Mouse (Mus musculus) hindbrain, embryonic 16.5 days (tissue): Measurements from ENCODE around the gene Gsk3b. TPM values are rescaled to one million over a fixed set of nuclear protein-coding genes. Genes with fewer than 3 reads are reported as not detected.

ENCODE experiments used
- ATAC-seq: fragments of 200-750 bp; cut with Nextera tagmentation; 2 replicates; pipeline ENCODE4 v1.8.0; 2017; ENCODE audit warnings: moderate TSS enrichment, moderate library complexity
- H3K27ac ChIP-seq: fragments of 300-500 bp; sonication (generic); 2 replicates; pipeline ENCODE4 v1.5.1; 2014; ENCODE audit warnings: low read depth, mild to moderate bottlenecking, control low read depth, low read length, moderate library complexity
- H3K27me3 ChIP-seq: fragments of 300-500 bp; sonication (generic); replicated peaks from 2 replicates; pipeline ENCODE4 v1.6.1; 2014; ENCODE audit warnings: low read length; ENCODE audit not compliant: control insufficient read depth, insufficient read depth
- H3K36me3 ChIP-seq: fragments of 300-500 bp; sonication (generic); 2 replicates; pipeline ENCODE4 v1.6.1; 2014; ENCODE audit warnings: mild to moderate bottlenecking, low read length, moderate library complexity, mixed read lengths; ENCODE audit not compliant: control insufficient read depth, insufficient read depth
- H3K4me1 ChIP-seq: fragments of 300-500 bp; sonication (generic); 2 replicates; pipeline ENCODE4 v1.6.1; 2014; ENCODE audit warnings: low read depth, low read length; ENCODE audit not compliant: control insufficient read depth, insufficient read depth
- H3K4me2 ChIP-seq: fragments of 300-500 bp; sonication (generic); 2 replicates; pipeline ENCODE4 v1.6.1; 2014; ENCODE audit warnings: mild to moderate bottlenecking, low read length, control low read depth, moderate library complexity
- H3K4me3 ChIP-seq: fragments of 300-500 bp; sonication (generic); 2 replicates; pipeline ENCODE4 v1.5.1; 2014; ENCODE audit warnings: mild to moderate bottlenecking, low read length, control low read depth, moderate library complexity
- H3K9ac ChIP-seq: fragments of 300-500 bp; sonication (generic); 2 replicates; pipeline ENCODE4 v1.6.1; 2014; ENCODE audit warnings: low read depth, mild to moderate bottlenecking, control low read depth, low read length, moderate library complexity
- H3K9me3 ChIP-seq: fragments of 300-500 bp; sonication (generic); 2 replicates; pipeline ENCODE4 v1.6.1; 2014; ENCODE audit warnings: mild to moderate bottlenecking, low read length, moderate library complexity; ENCODE audit not compliant: control insufficient read depth
- WGBS: fragments of 180-500 bp; shearing (Covaris S2); extraction: QIAGEN DNeasy Blood & Tissue Kit; methylation state at CpG from one replicate; pipeline ENCODE4 v1.1.7; 2014; 5-methylcytosine and 5-hydroxymethylcytosine counted together
- polyA plus RNA-seq: library from polyadenylated mRNA; unstranded; fragments of >200 nt; fragmentation: Nextera tagmentation; extraction: Ambion mirVana; gene quantifications from 2 replicates; pipeline ENCODE4 v1.2.1, GENCODE M21; 2015

Gsk3b gene
- polyA plus RNA-seq, 1 experiment from 2014 or later: 131 TPM

DNA sequence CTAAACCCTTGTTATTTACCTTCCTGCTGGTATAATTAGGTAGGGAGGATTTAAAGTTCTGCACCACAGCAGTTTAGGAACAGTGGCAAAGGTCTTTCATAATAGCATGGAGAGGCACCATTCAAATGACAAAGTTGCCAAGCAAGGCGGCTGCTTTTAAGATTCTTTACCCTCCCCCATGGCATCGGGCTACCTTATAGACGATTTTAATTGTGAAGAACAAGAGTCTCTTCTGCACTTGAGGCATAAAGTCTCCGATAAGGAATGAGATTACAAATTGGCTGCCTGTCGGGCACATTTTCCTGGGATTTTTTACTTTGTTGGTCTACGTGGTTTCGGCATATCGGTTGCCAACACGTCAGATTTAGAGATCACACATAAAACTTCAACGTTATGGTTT is 1.6 kb upstream of the Gsk3b start:
- Histone ChIP-seq H3K27ac (peak overlapping the region; percentile 100), H3K4me3 (peak overlapping the region; percentile 97), H3K9ac (peak overlapping the region; percentile 94), H3K9me3 (no peaks in the 10 kb centered on the region), H3K4me1 (peaks cover 6% of the 10 kb centered on the region), H3K27me3 (no peaks in the 10 kb centered on the region), H3K4me2 (peak overlapping the region; percentile 82), H3K36me3 (no peaks in the 10 kb centered on the region)
- ATAC-seq: no peak
- WGBS: 14% methylated on average over 10 of the region's 10 CpGs

DNA sequence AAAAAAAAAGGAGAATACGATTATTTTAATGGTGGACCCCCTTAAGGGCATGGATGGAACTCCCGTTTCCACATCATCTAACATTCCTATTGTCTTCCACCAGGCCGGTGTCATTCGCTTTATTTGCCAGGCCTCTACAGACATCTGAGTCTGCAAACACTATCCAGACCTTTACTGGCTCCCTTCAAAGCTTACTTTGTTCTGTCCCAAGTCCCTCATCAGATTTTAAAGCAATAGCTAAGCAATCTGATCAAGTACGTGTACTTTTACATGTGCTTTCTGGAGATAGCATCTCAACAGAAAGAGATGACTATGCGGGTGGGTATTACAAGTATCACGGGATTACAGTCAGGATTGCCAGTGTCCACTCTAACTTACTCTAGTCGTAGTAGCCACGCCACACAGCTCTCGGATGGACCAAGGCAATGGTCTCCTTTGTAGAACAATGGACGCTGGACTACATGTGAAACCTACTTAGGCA is 1.1 kb upstream of the Gsk3b start:
- Histone ChIP-seq H3K27me3 (no peaks in the 10 kb centered on the region), H3K4me3 (peak overlapping the region; percentile 97), H3K9ac (peak overlapping the region; percentile 94), H3K36me3 (no peaks in the 10 kb centered on the region), H3K27ac (peak overlapping the region; percentile 100), H3K4me1 (peaks cover 6% of the 10 kb centered on the region), H3K9me3 (no peaks in the 10 kb centered on the region), H3K4me2 (peak overlapping the region; percentile 82)
- WGBS: 2% methylated on average over 11 of the region's 11 CpGs
- no peak for ATAC-seq

DNA sequence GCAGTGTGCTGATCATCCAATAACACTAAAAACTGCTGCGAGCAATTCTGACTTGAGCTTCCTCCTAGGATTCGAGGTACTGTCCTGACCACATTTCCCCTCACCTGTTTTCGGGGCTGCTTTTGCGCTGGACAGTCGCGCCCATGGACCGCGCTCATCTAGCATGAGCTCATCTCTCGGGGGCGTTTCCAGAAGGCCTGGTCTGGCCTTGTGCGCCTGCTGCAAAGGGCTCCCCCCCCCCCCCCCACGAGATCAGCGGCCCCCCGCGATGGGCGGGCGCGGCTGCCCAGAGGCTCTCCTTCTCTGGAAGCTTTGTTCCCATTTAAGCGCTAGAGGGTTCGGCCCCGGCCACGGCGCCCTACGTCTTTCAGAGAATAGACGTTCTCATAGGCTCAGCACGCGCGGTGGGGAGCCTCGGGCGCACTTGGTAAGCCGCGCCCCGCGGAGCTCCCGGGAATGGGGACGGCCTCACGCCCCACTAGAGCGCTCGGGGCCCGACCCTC is 624 bp upstream of the Gsk3b start:
- Histone ChIP-seq H3K27ac (peak overlapping the region; percentile 100), H3K36me3 (no peaks in the 10 kb centered on the region), H3K27me3 (no peaks in the 10 kb centered on the region), H3K9ac (peak overlapping the region; percentile 94), H3K9me3 (no peaks in the 10 kb centered on the region), H3K4me1 (peaks cover 6% of the 10 kb centered on the region), H3K4me3 (peak overlapping the region; percentile 97), H3K4me2 (peak overlapping the region; percentile 82)
- peak; percentile 7; the same call in 1 of the 2 replicates for ATAC-seq
- under 1% methylated on average over 40 of the region's 40 CpGs for whole genome bisulfite sequencing

DNA sequence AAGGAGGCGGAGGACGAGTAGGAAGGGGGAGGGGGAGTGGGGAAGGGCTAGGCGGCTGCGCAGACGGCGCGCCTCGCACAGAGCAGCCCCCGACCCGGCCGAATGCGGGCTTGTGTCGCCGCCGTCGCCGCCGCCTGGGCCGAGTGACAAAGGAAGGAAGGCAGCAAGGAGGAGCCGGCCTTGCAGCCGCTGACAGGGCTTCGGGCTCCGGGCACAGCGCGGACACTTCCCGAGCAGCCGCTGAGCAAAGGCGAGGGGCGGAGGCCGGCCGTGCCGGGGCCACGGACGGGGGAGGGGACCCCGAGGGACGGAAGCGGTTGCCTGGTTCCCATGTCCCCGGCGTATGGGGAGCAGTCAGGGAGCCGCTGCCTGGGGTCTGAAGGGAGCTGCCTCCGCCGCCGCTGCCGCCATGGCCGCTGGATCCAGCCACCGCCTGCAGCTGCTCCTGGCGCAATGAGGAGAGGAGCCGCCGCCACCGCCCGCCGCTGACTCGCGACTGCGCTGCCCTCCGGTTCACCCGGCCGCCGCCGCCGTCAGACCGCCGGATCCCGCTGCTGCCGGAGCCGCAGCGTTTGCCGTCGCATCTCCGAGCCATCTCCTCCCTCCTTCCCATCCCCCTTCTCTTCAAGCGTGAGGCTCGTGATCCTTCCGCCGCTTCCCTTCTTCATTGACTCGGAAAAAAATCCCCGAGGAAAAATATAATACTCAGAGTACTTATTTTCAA is 808 bp downstream of the Gsk3b start:
- Histone ChIP-seq H3K36me3 (no peaks in the 10 kb centered on the region), H3K27ac (peak overlapping the region; percentile 100), H3K4me1 (peaks cover 14% of the 10 kb centered on the region), H3K27me3 (no peaks in the 10 kb centered on the region), H3K9ac (peak overlapping the region; percentile 100), H3K4me3 (peak overlapping the region; percentile 97), H3K9me3 (no peaks in the 10 kb centered on the region), H3K4me2 (peak overlapping the region; percentile 29)
- WGBS: under 1% methylated on average over 52 of the region's 76 CpGs
- ATAC-seq: no peak; the same call in none of the 2 replicates

DNA sequence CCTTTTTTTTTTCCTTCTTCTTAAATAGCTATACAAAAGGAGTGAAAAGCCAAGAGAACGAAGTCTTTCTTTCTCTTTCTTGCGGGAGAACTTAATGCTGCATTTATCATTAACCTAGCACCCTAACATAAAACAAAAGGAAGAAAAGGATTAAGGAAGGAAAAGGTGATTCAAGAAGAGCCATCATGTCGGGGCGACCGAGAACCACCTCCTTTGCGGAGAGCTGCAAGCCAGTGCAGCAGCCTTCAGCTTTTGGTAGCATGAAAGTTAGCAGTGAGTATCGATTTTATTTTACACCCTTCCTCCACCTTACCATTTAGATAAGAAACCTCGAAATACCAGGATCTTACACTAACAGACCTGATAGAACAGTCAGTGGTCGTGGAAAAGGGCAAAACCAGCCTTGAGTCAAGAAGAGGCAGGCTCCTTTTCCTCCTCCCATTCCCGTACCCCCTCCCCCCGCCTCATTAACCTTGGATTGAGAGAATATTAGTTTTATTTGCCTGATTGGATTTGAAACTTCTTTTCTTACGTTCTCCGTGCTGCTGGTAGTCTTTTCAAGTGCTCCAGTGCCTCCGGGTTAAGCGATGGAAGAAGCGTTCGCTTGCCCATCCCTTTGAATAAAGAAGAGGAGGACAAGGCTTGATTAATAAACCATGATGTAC is 1.7 kb downstream of the Gsk3b start:
- no peak for ATAC-seq
- no peaks in the 10 kb centered on the region for H3K36me3 ChIP-seq
- H3K9ac ChIP-seq: peak overlapping the region; percentile 65
- H3K27me3 ChIP-seq: no peaks in the 10 kb centered on the region
- H3K4me3 ChIP-seq: peak overlapping the region; percentile 97
- H3K27ac ChIP-seq: no peak overlapping the region
- peak overlapping the region; percentile 87 for H3K4me2 ChIP-seq
- 0% methylated on average over 17 of the region's 17 CpGs for WGBS
- H3K9me3 ChIP-seq: no peaks in the 10 kb centered on the region
- peaks cover 21% of the 10 kb centered on the region for H3K4me1 ChIP-seq

DNA sequence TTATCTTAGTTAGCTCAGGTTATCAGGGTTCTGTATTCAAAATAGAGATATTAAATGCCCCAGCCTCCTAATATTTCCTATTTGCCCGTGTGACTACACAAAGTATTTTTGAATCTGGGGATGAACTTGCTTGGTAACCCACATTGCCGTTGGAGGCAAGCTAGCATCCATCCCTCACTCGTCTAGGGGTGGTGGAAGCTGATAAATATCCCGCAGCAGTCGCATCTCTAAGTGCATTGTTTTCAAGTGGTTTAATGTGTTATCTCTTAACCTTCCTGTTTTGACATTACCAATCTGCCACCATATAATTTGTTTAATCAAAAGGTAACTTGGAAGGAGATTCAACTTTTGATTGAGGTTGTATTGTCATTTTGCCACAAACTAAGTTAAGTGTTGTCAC is 2.2 kb downstream of the Gsk3b start:
- Histone ChIP-seq H3K9ac (peak overlapping the region; percentile 65), H3K4me2 (peak overlapping the region; percentile 87), H3K36me3 (no peaks in the 10 kb centered on the region), H3K27ac (no peak overlapping the region), H3K4me3 (peak overlapping the region; percentile 97), H3K4me1 (peaks cover 26% of the 10 kb centered on the region), H3K9me3 (no peaks in the 10 kb centered on the region), H3K27me3 (no peaks in the 10 kb centered on the region)
- no peak for ATAC-seq
- WGBS: under 1% methylated on average over 5 of the region's 5 CpGs

DNA sequence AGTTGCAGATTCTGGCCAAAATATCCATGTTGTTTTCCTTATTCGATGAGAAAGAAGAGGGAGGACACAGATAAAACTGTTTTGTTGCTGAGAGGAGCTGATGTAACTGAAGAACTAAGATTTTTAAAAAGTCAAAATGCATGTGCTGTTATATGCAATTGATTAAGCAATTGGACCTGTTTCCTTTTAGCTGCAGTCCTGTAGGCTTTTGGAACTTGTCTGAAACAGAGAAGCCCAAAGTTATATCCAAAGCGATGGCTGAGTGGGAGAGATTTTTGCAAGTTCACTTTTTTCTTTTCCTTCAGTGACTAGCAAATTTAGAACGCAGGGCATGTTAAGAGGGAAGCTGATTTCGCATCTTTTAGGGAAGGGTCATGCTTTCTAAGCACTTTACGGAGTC is 2.9 kb downstream of the Gsk3b start:
- no peaks in the 10 kb centered on the region for H3K27me3 ChIP-seq
- peaks cover 26% of the 10 kb centered on the region for H3K4me1 ChIP-seq
- ATAC-seq: no peak
- peak overlapping the region; percentile 87 for H3K4me2 ChIP-seq
- H3K4me3 ChIP-seq: peak overlapping the region; percentile 97
- H3K9ac ChIP-seq: peak overlapping the region; percentile 51
- no peaks in the 10 kb centered on the region for H3K9me3 ChIP-seq
- H3K36me3 ChIP-seq: no peaks in the 10 kb centered on the region
- 7% methylated on average over 5 of the region's 5 CpGs for WGBS
- no peak overlapping the region for H3K27ac ChIP-seq

DNA sequence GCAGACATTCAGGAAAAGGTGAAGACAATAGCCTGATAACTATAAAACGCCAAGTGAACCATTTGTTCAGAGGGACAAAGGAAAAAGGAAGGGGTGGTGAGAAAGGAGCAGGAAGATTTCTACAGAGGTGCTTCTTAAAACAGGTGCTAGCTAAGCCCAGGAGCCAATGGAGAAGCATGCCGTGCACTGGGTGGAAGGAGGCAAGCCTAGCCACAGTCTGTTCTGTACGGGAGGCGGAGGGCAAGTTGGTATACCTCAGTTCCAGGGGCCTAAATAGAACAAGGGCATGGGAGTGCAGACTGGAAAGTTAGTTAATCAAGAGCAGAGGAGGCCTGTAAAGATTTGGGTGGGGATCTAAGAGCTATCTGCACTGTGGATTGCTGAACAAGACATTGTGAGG is 3.8 kb downstream of the Gsk3b start:
- Histone ChIP-seq H3K27ac (peak overlapping the region; percentile 48; the same call in 1 of the 2 replicates), H3K36me3 (no peaks in the 10 kb centered on the region), H3K27me3 (no peaks in the 10 kb centered on the region), H3K4me1 (peaks cover 30% of the 10 kb centered on the region), H3K9me3 (no peaks in the 10 kb centered on the region), H3K9ac (peak overlapping the region; percentile 70), H3K4me3 (peak overlapping the region; percentile 97), H3K4me2 (peak overlapping the region; percentile 87)
- WGBS: 0% methylated on average over 4 of the region's 4 CpGs
- no peak for ATAC-seq

DNA sequence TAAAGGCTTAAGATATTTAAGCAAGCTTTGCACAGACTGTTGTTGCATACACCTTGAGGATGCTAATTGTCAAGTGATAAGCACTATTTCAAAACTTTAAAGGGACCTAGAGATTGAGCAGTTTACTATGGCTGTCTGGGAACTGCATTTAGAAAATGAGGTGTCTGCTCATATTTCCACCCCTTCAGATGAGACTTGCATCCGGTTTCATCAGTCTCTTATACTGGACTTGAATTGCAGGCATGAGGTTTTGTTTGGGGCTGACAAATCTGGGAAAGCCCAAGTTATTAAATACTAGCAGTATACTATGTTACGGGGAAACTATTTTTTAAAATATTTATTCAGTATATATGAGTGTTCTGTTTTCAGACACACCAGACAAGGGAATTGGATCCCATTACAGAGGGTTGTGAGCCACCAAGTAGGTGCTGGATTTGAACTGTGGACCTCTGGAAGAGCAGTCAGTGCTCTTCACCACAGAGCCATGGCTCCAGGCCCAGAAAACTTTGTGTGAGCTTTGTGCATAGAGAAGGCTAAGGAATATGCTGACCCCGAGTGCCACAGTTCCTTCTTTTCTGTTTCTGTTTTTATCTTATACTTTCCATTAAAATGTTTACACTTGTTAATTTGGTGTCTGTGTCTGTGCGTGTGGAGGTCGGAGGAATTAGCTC is 6.5 kb downstream of the Gsk3b start:
- 70% methylated on average over 5 of the region's 5 CpGs for WGBS
- no peak overlapping the region for H3K4me3 ChIP-seq
- no peak for ATAC-seq
- H3K4me1 ChIP-seq: peaks cover 37% of the 10 kb centered on the region
- no peaks in the 10 kb centered on the region for H3K36me3 ChIP-seq
- no peaks in the 10 kb centered on the region for H3K27me3 ChIP-seq
- H3K9me3 ChIP-seq: no peaks in the 10 kb centered on the region
- peak overlapping the region; percentile 87 for H3K4me2 ChIP-seq
- no peak overlapping the region for H3K27ac ChIP-seq
- no peak overlapping the region for H3K9ac ChIP-seq
